Comparison of ENCODE assay signal across 35 mouse cellular contexts in genomic region chr10:114762125-114762524, GRCm38 (mm10). TPM values are rescaled to one million over a fixed set of nuclear protein-coding genes. Genes with fewer than 3 reads are reported as not detected.
"Had no signal": no experiment of that assay in that cellular context is flagged by ENCODE, and none has a peak within 500 bp of the region (broad histone marks: within the 10 kb centered on the region; RNA-seq: fewer than 3 reads in every experiment).

No protein-coding gene starts in this region.

- H3K9ac ChIP-seq: heart, embryonic 12.5 days; heart, embryonic 13.5 days; heart, embryonic 15.5 days; hindbrain, embryonic 12.5 days; hindbrain, embryonic 13.5 days; hindbrain, embryonic 14.5 days; hindbrain, embryonic 15.5 days; intestine, embryonic 15.5 days; kidney, embryonic 15.5 days had no signal

- ATAC-seq: hindbrain, embryonic 16.5 days; hindbrain, postnatal 0 days; inflammation-experienced regulatory T-cells, adult 6 months; intestine, embryonic 15.5 days; intestine, embryonic 16.5 days; intestine, postnatal 0 days had no signal

- H3K36me3 ChIP-seq: heart, embryonic 10.5 days; heart, embryonic 12.5 days; heart, embryonic 13.5 days; heart, embryonic 15.5 days; hindbrain, embryonic 10.5 days; hindbrain, embryonic 12.5 days; hindbrain, embryonic 13.5 days; hindbrain, embryonic 15.5 days; intestine, embryonic 15.5 days; kidney, embryonic 15.5 days had no signal

- H3K9me3 ChIP-seq: heart, embryonic 10.5 days; heart, embryonic 12.5 days; heart, embryonic 13.5 days; heart, embryonic 15.5 days; hindbrain, embryonic 10.5 days; hindbrain, embryonic 12.5 days; hindbrain, embryonic 13.5 days; hindbrain, embryonic 15.5 days; intestine, embryonic 15.5 days; kidney, embryonic 15.5 days had no signal

- H3K27ac ChIP-seq: heart, embryonic 10.5 days; heart, embryonic 13.5 days; heart, embryonic 15.5 days; hindbrain, embryonic 10.5 days; hindbrain, embryonic 12.5 days; hindbrain, embryonic 13.5 days; hindbrain, embryonic 14.5 days; hindbrain, embryonic 15.5 days; hindbrain, postnatal 0 days; intestine, embryonic 15.5 days; kidney, embryonic 15.5 days; kidney, postnatal 0 days; layer of hippocampus, adult 2 months had no signal

- H3K27me3 ChIP-seq: heart, embryonic 12.5 days; heart, embryonic 13.5 days; heart, embryonic 15.5 days; hindbrain, embryonic 12.5 days; hindbrain, embryonic 13.5 days; hindbrain, embryonic 15.5 days; intestine, embryonic 15.5 days; kidney, embryonic 15.5 days had no signal

- H3K4me3 ChIP-seq: heart, embryonic 10.5 days; heart, embryonic 12.5 days; heart, embryonic 13.5 days; heart, embryonic 15.5 days; hindbrain, embryonic 10.5 days; hindbrain, embryonic 12.5 days; hindbrain, embryonic 13.5 days; hindbrain, embryonic 15.5 days; intestine, embryonic 15.5 days; kidney, embryonic 15.5 days; layer of hippocampus, adult 2 months had no signal

- DNase-seq: heart, postnatal 14 days; heart, postnatal 36 days; heart, postnatal 4 days; kidney, adult 11 months; kidney, adult 18-20 months; kidney, adult 2 months; kidney, adult 8-10 months; kidney, adult 9 months; kidney, postnatal 10 days; kidney, postnatal 14 days; kidney, postnatal 25 days; kidney, postnatal 36 days; kidney, postnatal 4 days; layer of hippocampus, adult 9-11 months; layer of hippocampus, postnatal 36 days had no signal

- H3K4me2 ChIP-seq: heart, embryonic 11.5 days; heart, embryonic 12.5 days; heart, embryonic 13.5 days; heart, embryonic 15.5 days; hindbrain, embryonic 12.5 days; hindbrain, embryonic 13.5 days; hindbrain, embryonic 14.5 days; hindbrain, embryonic 15.5 days; intestine, embryonic 15.5 days; kidney, embryonic 15.5 days had no signal

- H3K4me1 ChIP-seq: heart, embryonic 10.5 days; heart, embryonic 12.5 days; heart, embryonic 13.5 days; heart, embryonic 15.5 days; hindbrain, embryonic 10.5 days; hindbrain, embryonic 12.5 days; hindbrain, embryonic 13.5 days; hindbrain, embryonic 15.5 days; intestine, embryonic 15.5 days; kidney, embryonic 15.5 days had no signal

RNA-seq across cellular contexts. Expression of gene Trhde, which starts 40.0 kb away (rescaled TPM):
- total RNA-seq: hematopoietic stem cell, adult 5-6 weeks had no signal
- polyA plus RNA-seq: heart, embryonic 10.5 days; heart, embryonic 12.5 days; heart, embryonic 13.5 days; inflammation-experienced regulatory T-cells, adult 6 months had no signal
